Mouse (Mus musculus) urinary bladder, postnatal 36 days (tissue): Measurements from ENCODE around the gene Sh2b3.

Experiments used
- DNase-seq, 2 experiments: peaks; one replicate each; pipeline ENCODE4 v3.0.0; 2022; ENCODE audit warnings: low spot score in 2 of 2, mixed read lengths in 1 of 2

The Sh2b3 gene

GRCm38 (mm10) chr5:121824121-121824520 lies 13.3 kb downstream of the Sh2b3 start:
- DNase-seq = no peak

GRCm38 (mm10) chr5:121823668-121824067 lies 13.8 kb downstream of the Sh2b3 start:
- no peak for DNase-seq

- DNase-seq = no peak
These were observed 14.5 kb downstream of the Sh2b3 start for GRCm38 (mm10) chr5:121822786-121823505.

- DNase-seq = no peak
These were observed 15.9 kb downstream of the Sh2b3 start for GRCm38 (mm10) chr5:121821552-121821951.

GRCm38 (mm10) chr5:121821116-121821515 lies 16.3 kb downstream of the Sh2b3 start:
- DNase-seq = no peak

GRCm38 (mm10) chr5:121820657-121821056 lies 16.8 kb downstream of the Sh2b3 start:
- no peak for DNase-seq

GRCm38 (mm10) chr5:121820161-121820560 lies 17.3 kb downstream of the Sh2b3 start:
- no peak for DNase-seq

- DNase-seq = no peak
These were observed 17.9 kb downstream of the Sh2b3 start for GRCm38 (mm10) chr5:121819559-121819958.

- no peak for DNase-seq
These were observed 18.6 kb downstream of the Sh2b3 start for GRCm38 (mm10) chr5:121818862-121819261.

GRCm38 (mm10) chr5:121818401-121818800 lies 19.0 kb downstream of the Sh2b3 start:
- no peak for DNase-seq

- DNase-seq = no peak
These were observed 19.9 kb downstream of the Sh2b3 start for GRCm38 (mm10) chr5:121817551-121817950.

- DNase-seq = no peak
These were observed 20.8 kb downstream of the Sh2b3 start for GRCm38 (mm10) chr5:121816611-121817010.

GRCm38 (mm10) chr5:121815867-121816380 lies 21.5 kb downstream of the Sh2b3 start:
- no peak for DNase-seq

- DNase-seq = peak in 1 of 2 experiments; percentile 63
These were observed 22.4 kb downstream of the Sh2b3 start for GRCm38 (mm10) chr5:121815067-121815466.

GRCm38 (mm10) chr5:121813744-121814143 lies 23.7 kb downstream of the Sh2b3 start:
- DNase-seq = no peak

- DNase-seq = no peak
These were observed 24.8 kb downstream of the Sh2b3 start for GRCm38 (mm10) chr5:121812526-121813243.

GRCm38 (mm10) chr5:121811485-121811931 lies 25.9 kb downstream of the Sh2b3 start:
- DNase-seq = no peak

- DNase-seq = no peak
These were observed 26.9 kb downstream of the Sh2b3 start for GRCm38 (mm10) chr5:121810331-121811151.

GRCm38 (mm10) chr5:121809667-121810224 lies 27.7 kb downstream of the Sh2b3 start:
- no peak for DNase-seq

GRCm38 (mm10) chr5:121808202-121808601 lies 29.2 kb downstream of the Sh2b3 start:
- no peak for DNase-seq

GRCm38 (mm10) chr5:121807186-121807585 lies 30.3 kb downstream of the Sh2b3 start:
- DNase-seq = no peak

- DNase-seq = no peak
These were observed 39.0 kb downstream of the Sh2b3 start for GRCm38 (mm10) chr5:121798447-121798846.
